Mouse (Mus musculus): ENCODE results near the gene Dnajc22. TPM values are rescaled to one million over a fixed set of nuclear protein-coding genes. Genes with fewer than 3 reads are reported as not detected.

Dnajc22 gene
- total and polyA plus RNA-seq, 3 experiments = 0.16 TPM; not detected in 2

DNA sequence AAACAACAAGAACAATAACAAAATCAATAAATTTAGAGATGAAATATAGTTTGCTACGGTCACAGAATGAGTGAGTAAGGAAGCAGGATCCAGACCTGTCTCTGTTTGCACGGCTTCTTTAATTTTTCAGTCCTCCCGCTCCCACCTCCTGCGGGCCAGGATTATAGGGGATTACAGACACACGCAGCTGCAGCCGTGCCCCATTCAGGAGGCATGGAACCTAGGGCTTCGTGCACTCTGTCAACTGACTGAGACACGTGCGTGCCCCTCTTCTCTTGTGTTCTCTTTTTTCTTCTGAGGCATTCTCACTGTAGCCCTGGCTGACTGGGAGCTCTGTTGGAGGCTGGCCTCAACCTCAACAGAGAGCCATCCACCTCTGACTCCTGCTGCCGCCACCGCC is 36.5 kb downstream of the Dnajc22 start:
- ATAC-seq (ENCODE audit: extremely low read depth, insufficient number of reproducible peaks, low FRiP score, poor library complexity, severe bottlenecking) = no peak
- TF ChIP-seq GATA1 (IDR thresholded peaks at IDR 0.05; ENCODE audit: borderline replicate concordance, low read length) = no peak
- TF ChIP-seq GATA2 (IDR thresholded peaks at IDR 0.05; ENCODE audit: borderline replicate concordance, low read depth, low read length) = no peak
- TF ChIP-seq CTCF (IDR thresholded peaks at IDR 0.05; ENCODE audit: low read depth, low read length) = no peak
- TF ChIP-seq TAL1 (conservative IDR thresholded peaks at IDR 0.05; ENCODE audit: low read depth, low read length) = no peak
- Histone ChIP-seq H3K9me3 (replicated peaks) (peaks cover 6% of the 10 kb centered on the region), H3K4me1 (ENCODE audit: insufficient read depth, low read depth, low read length) (no peaks in the 10 kb centered on the region), H3K36me3 (replicated peaks) (no peaks in the 10 kb centered on the region), H3K27me3 (ENCODE audit: insufficient read depth, low read length) (peaks cover 19% of the 10 kb centered on the region), H3K4me3 (ENCODE audit: low read depth, low read length) (no peak overlapping the region)
- no peak for DNase-seq (ENCODE audit: low spot score)

DNA sequence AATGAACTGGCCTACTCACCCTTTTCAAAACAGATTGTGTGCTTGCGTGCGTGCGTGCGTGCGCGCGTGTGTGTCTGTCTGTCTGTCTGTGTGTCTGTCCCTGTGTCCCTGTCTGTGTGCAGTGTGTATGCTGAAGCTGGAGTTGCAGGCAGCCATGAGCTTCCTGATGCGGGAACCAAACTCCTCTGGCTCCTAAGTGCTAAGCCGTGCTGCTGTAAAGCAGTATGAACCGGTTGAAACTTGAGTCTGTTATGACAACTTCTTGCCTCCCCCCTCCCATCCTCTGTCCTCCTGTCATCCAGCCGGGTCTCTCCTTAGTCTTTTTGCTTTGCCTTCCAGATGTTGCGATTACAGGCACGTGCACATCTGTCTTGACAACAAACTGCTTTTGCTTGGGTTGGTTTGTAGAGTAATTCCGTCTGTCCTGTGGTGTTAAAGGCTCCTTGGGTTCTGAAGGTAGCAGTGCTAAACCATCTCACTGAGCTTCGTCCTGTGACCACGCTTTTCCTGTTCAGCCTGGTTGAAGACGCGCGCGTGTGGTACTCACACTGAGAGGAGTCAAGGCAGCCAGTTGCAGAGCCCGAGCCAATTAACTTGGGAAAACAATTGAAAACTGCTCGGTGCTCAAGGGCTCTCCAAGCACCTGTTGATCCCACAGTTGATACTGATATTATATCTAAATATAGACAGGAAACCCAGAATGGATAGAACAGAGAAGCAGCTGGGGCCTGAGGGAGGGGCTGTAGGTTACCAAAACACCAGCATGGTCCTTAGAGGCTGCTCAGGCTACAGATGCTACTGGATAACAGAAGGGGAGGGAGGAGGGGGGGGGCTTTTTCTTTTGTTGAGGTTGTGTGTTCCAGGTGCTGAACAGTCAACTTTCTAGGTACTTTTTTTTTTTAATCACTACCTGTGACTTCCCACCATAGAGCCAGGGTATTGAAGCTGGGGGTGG is 37.3 kb downstream of the Dnajc22 start:
- DNase-seq (ENCODE audit: low spot score) = no peak
- H3K4me1 ChIP-seq (ENCODE audit: insufficient read depth, low read depth, low read length) = no peaks in the 10 kb centered on the region
- no peak for ATAC-seq (ENCODE audit: extremely low read depth, insufficient number of reproducible peaks, low FRiP score, poor library complexity, severe bottlenecking)
- no peak for TF ChIP-seq CTCF (IDR thresholded peaks at IDR 0.05; ENCODE audit: low read depth, low read length)
- no peak for TF ChIP-seq GATA2 (IDR thresholded peaks at IDR 0.05; ENCODE audit: borderline replicate concordance, low read depth, low read length)
- no peak for TF ChIP-seq TAL1 (conservative IDR thresholded peaks at IDR 0.05; ENCODE audit: low read depth, low read length)
- TF ChIP-seq GATA1 (IDR thresholded peaks at IDR 0.05; ENCODE audit: borderline replicate concordance, low read length) = no peak
- TF ChIP-seq POLR2AphosphoS5 (IDR thresholded peaks at IDR 0.05; ENCODE audit: insufficient replicate concordance, low read depth, low read length) = no peak
- no peak overlapping the region for H3K4me3 ChIP-seq (ENCODE audit: low read depth, low read length)
- peaks cover 19% of the 10 kb centered on the region for H3K27me3 ChIP-seq (ENCODE audit: insufficient read depth, low read length)
- H3K9me3 ChIP-seq (replicated peaks) = peaks cover 6% of the 10 kb centered on the region
- H3K36me3 ChIP-seq (replicated peaks) = no peaks in the 10 kb centered on the region

DNA sequence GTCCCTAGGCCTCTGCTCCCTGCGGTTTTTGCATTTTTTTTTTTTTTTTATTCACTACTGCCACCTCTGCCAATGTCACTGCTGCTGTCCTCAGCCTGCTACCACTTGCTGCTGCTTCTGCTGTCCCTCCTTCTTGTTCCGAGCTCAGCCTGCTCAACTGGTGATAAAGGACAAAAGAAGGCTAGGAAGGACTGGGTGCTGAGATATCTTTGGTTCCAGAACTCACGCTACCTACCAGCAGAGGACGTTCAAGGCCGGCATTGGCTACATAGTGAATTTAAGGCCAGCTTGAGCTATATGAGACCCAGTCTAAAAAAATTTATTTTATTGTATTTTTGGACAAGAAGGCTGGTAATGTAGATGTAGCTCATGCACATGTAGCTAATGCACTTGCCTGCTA is 45.4 kb downstream of the Dnajc22 start:
- ATAC-seq (ENCODE audit: extremely low read depth, insufficient number of reproducible peaks, low FRiP score, poor library complexity, severe bottlenecking) (no peak), DNase-seq (ENCODE audit: low spot score) (no peak)
- Histone ChIP-seq H3K36me3 (replicated peaks) (no peaks in the 10 kb centered on the region), H3K9me3 (replicated peaks) (no peaks in the 10 kb centered on the region), H3K4me3 (ENCODE audit: low read depth, low read length) (no peak overlapping the region), H3K4me1 (ENCODE audit: insufficient read depth, low read depth, low read length) (no peaks in the 10 kb centered on the region), H3K27me3 (ENCODE audit: insufficient read depth, low read length) (peaks cover 10% of the 10 kb centered on the region; the same call in 1 of the 2 replicates)
- TF ChIP-seq TAL1 (conservative IDR thresholded peaks at IDR 0.05; ENCODE audit: low read depth, low read length) (no peak), POLR2AphosphoS5 (IDR thresholded peaks at IDR 0.05; ENCODE audit: insufficient replicate concordance, low read depth, low read length) (no peak), GATA1 (IDR thresholded peaks at IDR 0.05; ENCODE audit: borderline replicate concordance, low read length) (no peak), CTCF (IDR thresholded peaks at IDR 0.05; ENCODE audit: low read depth, low read length) (no peak), GATA2 (IDR thresholded peaks at IDR 0.05; ENCODE audit: borderline replicate concordance, low read depth, low read length) (no peak)

DNA sequence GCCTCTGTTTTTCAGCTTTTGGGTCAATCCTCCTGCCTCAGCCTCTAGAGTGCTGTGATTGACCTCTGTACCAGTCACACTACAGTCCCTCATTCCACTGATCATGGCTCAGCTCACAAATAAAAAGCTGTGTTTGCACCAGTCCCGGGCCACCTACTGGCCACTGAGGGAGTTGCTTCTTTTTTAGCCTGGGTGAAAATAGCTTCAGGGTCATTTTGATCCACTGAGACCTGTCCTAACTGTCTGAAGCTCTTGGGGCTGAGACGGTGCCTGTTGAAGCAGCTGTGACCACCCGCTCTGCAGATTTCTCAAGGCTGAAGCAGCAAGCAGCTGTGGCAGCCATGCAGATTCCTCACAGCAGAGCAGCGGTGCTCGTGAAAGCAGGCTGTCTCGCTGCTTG is 46.7 kb downstream of the Dnajc22 start:
- DNase-seq (ENCODE audit: low spot score) = no peak
- TF ChIP-seq GATA2 (IDR thresholded peaks at IDR 0.05; ENCODE audit: borderline replicate concordance, low read depth, low read length) (no peak), TAL1 (conservative IDR thresholded peaks at IDR 0.05; ENCODE audit: low read depth, low read length) (no peak), CTCF (IDR thresholded peaks at IDR 0.05; ENCODE audit: low read depth, low read length) (no peak; the same call in 1 of the 2 replicates), GATA1 (IDR thresholded peaks at IDR 0.05; ENCODE audit: borderline replicate concordance, low read length) (no peak)
- H3K27me3 ChIP-seq (ENCODE audit: insufficient read depth, low read length) = peaks cover 6% of the 10 kb centered on the region; the same call in 1 of the 2 replicates
- no peak overlapping the region for H3K4me3 ChIP-seq (ENCODE audit: low read depth, low read length)
- no peaks in the 10 kb centered on the region for H3K4me1 ChIP-seq (ENCODE audit: insufficient read depth, low read depth, low read length)
- H3K9me3 ChIP-seq (replicated peaks) = no peaks in the 10 kb centered on the region
- ATAC-seq (ENCODE audit: extremely low read depth, insufficient number of reproducible peaks, low FRiP score, poor library complexity, severe bottlenecking) = no peak
- no peaks in the 10 kb centered on the region for H3K36me3 ChIP-seq (replicated peaks)

DNA sequence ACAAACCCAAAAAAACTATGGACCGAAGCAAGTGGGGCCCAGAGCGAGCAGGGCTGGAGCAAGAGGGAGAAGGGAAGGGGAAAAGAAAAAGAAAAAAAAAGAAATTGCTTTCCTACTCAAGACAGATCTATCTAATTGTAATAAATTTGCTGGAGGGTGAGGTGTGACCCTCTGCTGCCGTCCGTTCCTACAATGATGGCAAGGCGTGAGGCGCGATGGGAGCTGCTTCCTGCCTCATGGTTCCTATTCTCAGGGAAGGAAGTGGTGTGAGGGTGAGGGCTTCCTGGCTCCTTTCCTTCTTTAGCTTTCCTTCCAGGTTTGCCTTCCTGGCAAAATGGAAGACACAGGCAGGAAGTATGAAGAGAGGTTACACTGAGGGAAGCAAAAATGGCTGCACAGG is 57.5 kb downstream of the Dnajc22 start:
- no peak for TF ChIP-seq POLR2AphosphoS5 (IDR thresholded peaks at IDR 0.05; ENCODE audit: insufficient replicate concordance, low read depth, low read length)
- no peak for TF ChIP-seq GATA2 (IDR thresholded peaks at IDR 0.05; ENCODE audit: borderline replicate concordance, low read depth, low read length)
- TF ChIP-seq GATA1 (IDR thresholded peaks at IDR 0.05; ENCODE audit: borderline replicate concordance, low read length) = no peak
- no peak for TF ChIP-seq CTCF (IDR thresholded peaks at IDR 0.05; ENCODE audit: low read depth, low read length)
- no peak for TF ChIP-seq TAL1 (conservative IDR thresholded peaks at IDR 0.05; ENCODE audit: low read depth, low read length)
- no peak for DNase-seq (ENCODE audit: low spot score)
- H3K9me3 ChIP-seq (replicated peaks) = peaks cover 11% of the 10 kb centered on the region
- peaks cover 2% of the 10 kb centered on the region; the same call in 1 of the 2 replicates for H3K27me3 ChIP-seq (ENCODE audit: insufficient read depth, low read length)
- H3K4me3 ChIP-seq (ENCODE audit: low read depth, low read length) = no peak overlapping the region
- H3K36me3 ChIP-seq (replicated peaks) = no peaks in the 10 kb centered on the region
- no peaks in the 10 kb centered on the region for H3K4me1 ChIP-seq (ENCODE audit: insufficient read depth, low read depth, low read length)
- no peak for ATAC-seq (ENCODE audit: extremely low read depth, insufficient number of reproducible peaks, low FRiP score, poor library complexity, severe bottlenecking)

DNA sequence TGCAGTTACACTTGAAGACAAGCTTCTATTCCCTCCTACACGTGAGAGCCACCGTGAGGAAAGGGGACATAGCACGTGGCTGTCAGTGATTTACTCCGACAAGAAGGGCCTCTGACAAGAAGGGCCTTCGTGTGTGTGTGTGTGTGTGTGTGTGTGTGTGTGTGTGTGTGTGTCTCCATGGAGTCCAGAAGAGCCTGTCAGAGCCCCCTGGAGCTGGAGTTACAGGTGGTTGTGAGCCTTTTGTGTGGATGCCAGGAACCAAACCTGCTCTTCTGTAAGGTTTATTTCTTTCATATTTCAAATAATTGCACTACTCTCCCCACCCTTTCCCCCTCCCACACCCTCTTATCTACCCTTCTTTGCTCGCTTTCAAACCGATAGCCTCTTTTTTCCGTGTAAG is 58.4 kb downstream of the Dnajc22 start:
- Histone ChIP-seq H3K9me3 (replicated peaks) (peaks cover 11% of the 10 kb centered on the region), H3K27me3 (ENCODE audit: insufficient read depth, low read length) (peaks cover 2% of the 10 kb centered on the region; the same call in 1 of the 2 replicates), H3K4me3 (ENCODE audit: low read depth, low read length) (no peak overlapping the region), H3K36me3 (replicated peaks) (no peaks in the 10 kb centered on the region), H3K4me1 (ENCODE audit: insufficient read depth, low read depth, low read length) (no peaks in the 10 kb centered on the region)
- no peak for TF ChIP-seq TAL1 (conservative IDR thresholded peaks at IDR 0.05; ENCODE audit: low read depth, low read length)
- TF ChIP-seq GATA1 (IDR thresholded peaks at IDR 0.05; ENCODE audit: borderline replicate concordance, low read length) = no peak
- no peak for TF ChIP-seq CTCF (IDR thresholded peaks at IDR 0.05; ENCODE audit: low read depth, low read length)
- no peak for TF ChIP-seq GATA2 (IDR thresholded peaks at IDR 0.05; ENCODE audit: borderline replicate concordance, low read depth, low read length)
- no peak for TF ChIP-seq POLR2AphosphoS5 (IDR thresholded peaks at IDR 0.05; ENCODE audit: insufficient replicate concordance, low read depth, low read length)
- DNase-seq (ENCODE audit: low spot score) (no peak), ATAC-seq (ENCODE audit: extremely low read depth, insufficient number of reproducible peaks, low FRiP score, poor library complexity, severe bottlenecking) (no peak)
